In the genomic region with DNA sequence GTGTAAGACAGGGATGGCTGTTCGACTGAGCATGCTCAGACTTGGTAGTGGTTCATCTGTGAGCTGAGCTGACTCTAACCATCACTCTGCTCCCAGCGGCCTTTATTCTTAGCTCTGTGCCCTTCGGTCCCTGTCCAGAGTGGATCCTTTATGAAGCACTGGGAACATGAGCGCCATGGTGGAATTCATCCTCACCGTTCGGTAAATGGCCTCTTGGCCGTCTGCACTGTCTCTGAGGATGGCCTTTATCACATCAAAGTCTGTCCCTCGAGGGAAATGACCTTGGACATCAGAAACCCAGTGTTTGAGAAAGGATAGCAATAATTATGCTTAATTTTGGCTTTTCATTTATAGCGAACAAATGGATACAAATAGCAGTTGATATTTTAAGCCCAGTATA, we compare ENCODE assay signal across 19 mouse cellular contexts.
A peak's percentile ranks its signal among the peaks of the same experiment; 100 is the strongest.
DNase-seq lines count a peak whose midpoint lies in the region; ATAC-seq and TF ChIP-seq lines count a peak whose summit lies in the region.
"Had no signal": no experiment of that assay in that cellular context is flagged by ENCODE, and none has a peak within 500 bp of the region (broad histone marks: within the 10 kb centered on the region; RNA-seq: fewer than 3 reads in every experiment).

No protein-coding gene starts in this region.

- H3K27ac ChIP-seq in hindbrain, embryonic 11.5 days (ENCODE audit: low read depth, low read length): peak overlapping the region; percentile 62
- H3K27ac ChIP-seq in hindbrain, embryonic 13.5 days: no peak overlapping the region; the same call in 1 of the 2 replicates
- H3K27ac ChIP-seq in midbrain, embryonic 13.5 days: no peak overlapping the region
- H3K27ac ChIP-seq in midbrain, embryonic 15.5 days: no peak overlapping the region
- peak overlapping the region; percentile 82 for H3K27ac ChIP-seq in embryonic facial prominence, embryonic 15.5 days (replicated peaks)
- H3K27ac ChIP-seq: heart, adult 2 months; liver, embryonic 13.5 days; lung, embryonic 15.5 days; neural tube, embryonic 13.5 days had no signal

- H3K9ac ChIP-seq in hindbrain, embryonic 11.5 days (ENCODE audit: low read depth, low read length): no peak overlapping the region
- no peak overlapping the region for H3K9ac ChIP-seq in hindbrain, embryonic 13.5 days
- no peak overlapping the region for H3K9ac ChIP-seq in midbrain, embryonic 13.5 days (replicated peaks)
- no peak overlapping the region for H3K9ac ChIP-seq in midbrain, embryonic 15.5 days
- no peak overlapping the region for H3K9ac ChIP-seq in embryonic facial prominence, embryonic 15.5 days
- H3K9ac ChIP-seq: heart, embryonic 15.5 days; liver, embryonic 13.5 days; lung, embryonic 15.5 days; neural tube, embryonic 13.5 days had no signal

- no peak for DNase-seq in hindbrain, embryonic 11.5 days (ENCODE audit: low spot score)
- no peak for DNase-seq in thymus, postnatal 36 days
- DNase-seq: cerebellum, adult 2 months; gastrocnemius, postnatal 14 days; heart, adult 2 months; kidney, postnatal 10 days; layer of hippocampus, postnatal 36 days; liver, embryonic 13.5 days; lung, postnatal 4 days had no signal

- no peak for TF ChIP-seq POLR2A in myocyte (IDR thresholded peaks at IDR 0.05; ENCODE audit: insufficient read length, low read depth)

- WGBS in hindbrain, embryonic 11.5 days: 63% methylated on average over 9 of the region's 9 CpGs
- 60% methylated on average over 9 of the region's 9 CpGs for WGBS in hindbrain, embryonic 13.5 days
- 56% methylated on average over 9 of the region's 9 CpGs for WGBS in midbrain, embryonic 13.5 days
- WGBS in midbrain, embryonic 15.5 days: 50% methylated on average over 9 of the region's 9 CpGs
- WGBS in embryonic facial prominence, embryonic 15.5 days: 66% methylated on average over 9 of the region's 9 CpGs

- H3K4me3 ChIP-seq in hindbrain, embryonic 11.5 days (ENCODE audit: low read depth, low read length): no peak overlapping the region
- H3K4me3 ChIP-seq in hindbrain, embryonic 13.5 days: no peak overlapping the region
- H3K4me3 ChIP-seq in midbrain, embryonic 13.5 days (replicated peaks): no peak overlapping the region
- H3K4me3 ChIP-seq in midbrain, embryonic 15.5 days: no peak overlapping the region
- H3K4me3 ChIP-seq in embryonic facial prominence, embryonic 15.5 days (replicated peaks): no peak overlapping the region
- no peak overlapping the region for H3K4me3 ChIP-seq in myocyte
- H3K4me3 ChIP-seq: heart, adult 2 months; heart, embryonic 15.5 days; layer of hippocampus, adult 2 months; liver, embryonic 13.5 days; lung, embryonic 15.5 days; neural tube, embryonic 13.5 days had no signal

- no peaks in the 10 kb centered on the region for H3K36me3 ChIP-seq in hindbrain, embryonic 11.5 days (ENCODE audit: control insufficient read depth, insufficient read depth, low read length)
- no peaks in the 10 kb centered on the region for H3K36me3 ChIP-seq in hindbrain, embryonic 13.5 days
- no peaks in the 10 kb centered on the region for H3K36me3 ChIP-seq in midbrain, embryonic 13.5 days
- H3K36me3 ChIP-seq in midbrain, embryonic 15.5 days (replicated peaks): no peaks in the 10 kb centered on the region
- H3K36me3 ChIP-seq in embryonic facial prominence, embryonic 15.5 days: no peaks in the 10 kb centered on the region
- H3K36me3 ChIP-seq in myocyte (ENCODE audit: control insufficient read depth, insufficient read depth): no peaks in the 10 kb centered on the region
- H3K36me3 ChIP-seq: heart, embryonic 15.5 days; liver, embryonic 13.5 days; lung, embryonic 15.5 days; neural tube, embryonic 13.5 days had no signal

- no peaks in the 10 kb centered on the region for H3K79me2 ChIP-seq in myocyte (ENCODE audit: control insufficient read depth, insufficient read depth)

- peaks cover 10% of the 10 kb centered on the region for H3K4me1 ChIP-seq in hindbrain, embryonic 11.5 days (replicated peaks; ENCODE audit: control insufficient read depth, insufficient read depth, low read length)
- peaks cover 33% of the 10 kb centered on the region for H3K4me1 ChIP-seq in hindbrain, embryonic 13.5 days (replicated peaks)
- peaks cover 34% of the 10 kb centered on the region for H3K4me1 ChIP-seq in midbrain, embryonic 13.5 days (replicated peaks)
- peaks cover 8% of the 10 kb centered on the region; the same call in 1 of the 2 replicates for H3K4me1 ChIP-seq in midbrain, embryonic 15.5 days
- peaks cover 19% of the 10 kb centered on the region for H3K4me1 ChIP-seq in embryonic facial prominence, embryonic 15.5 days
- H3K4me1 ChIP-seq: liver, embryonic 13.5 days; lung, embryonic 15.5 days had no signal

- H3K9me3 ChIP-seq in hindbrain, embryonic 11.5 days (ENCODE audit: control insufficient read depth, low read length): no peaks in the 10 kb centered on the region
- no peaks in the 10 kb centered on the region for H3K9me3 ChIP-seq in hindbrain, embryonic 13.5 days
- H3K9me3 ChIP-seq in midbrain, embryonic 13.5 days: no peaks in the 10 kb centered on the region
- no peaks in the 10 kb centered on the region for H3K9me3 ChIP-seq in midbrain, embryonic 15.5 days
- H3K9me3 ChIP-seq in embryonic facial prominence, embryonic 15.5 days (replicated peaks): no peaks in the 10 kb centered on the region
- H3K9me3 ChIP-seq: heart, embryonic 15.5 days; liver, embryonic 13.5 days; lung, embryonic 15.5 days; neural tube, embryonic 13.5 days had no signal

- H3K4me2 ChIP-seq in hindbrain, embryonic 11.5 days (replicated peaks; ENCODE audit: low read depth, low read length): no peak overlapping the region
- no peak overlapping the region for H3K4me2 ChIP-seq in hindbrain, embryonic 13.5 days
- H3K4me2 ChIP-seq in midbrain, embryonic 13.5 days (replicated peaks): no peak overlapping the region
- no peak overlapping the region for H3K4me2 ChIP-seq in midbrain, embryonic 15.5 days
- no peak overlapping the region for H3K4me2 ChIP-seq in embryonic facial prominence, embryonic 15.5 days (replicated peaks)
- peak overlapping the region; percentile 62 for H3K4me2 ChIP-seq in myocyte (ENCODE audit: low read depth)
- H3K4me2 ChIP-seq: heart, embryonic 15.5 days; liver, embryonic 13.5 days; lung, embryonic 15.5 days; neural tube, embryonic 13.5 days had no signal

- H3K27me3 ChIP-seq in hindbrain, embryonic 11.5 days (ENCODE audit: control insufficient read depth, insufficient read depth, low read length): no peaks in the 10 kb centered on the region
- no peaks in the 10 kb centered on the region for H3K27me3 ChIP-seq in hindbrain, embryonic 13.5 days
- H3K27me3 ChIP-seq in midbrain, embryonic 13.5 days: no peaks in the 10 kb centered on the region
- no peaks in the 10 kb centered on the region for H3K27me3 ChIP-seq in midbrain, embryonic 15.5 days (replicated peaks)
- 0 out of 2 replicates have a peak, but pooled peaks cover 3% of the 10 kb centered on the region for H3K27me3 ChIP-seq in embryonic facial prominence, embryonic 15.5 days
- no peaks in the 10 kb centered on the region for H3K27me3 ChIP-seq in myocyte (ENCODE audit: control insufficient read depth, insufficient read depth, insufficient read length)
- H3K27me3 ChIP-seq: heart, embryonic 15.5 days; liver, embryonic 13.5 days; lung, embryonic 15.5 days; neural tube, embryonic 13.5 days had no signal

- no peak overlapping the region for H3ac ChIP-seq in myocyte (ENCODE audit: control insufficient read depth, insufficient read length)

- ATAC-seq in hindbrain, embryonic 11.5 days (ENCODE audit: low FRiP score): no peak
- ATAC-seq in hindbrain, embryonic 13.5 days (ENCODE audit: low FRiP score): no peak
- ATAC-seq in midbrain, embryonic 13.5 days: 0 out of 2 replicates have a peak, but pooled peaks have one; percentile 31
- ATAC-seq in midbrain, embryonic 15.5 days (replicated peaks): no peak
- ATAC-seq in embryonic facial prominence, embryonic 15.5 days (ENCODE audit: insufficient number of reproducible peaks, low FRiP score, low TSS enrichment, low read depth): no peak
- ATAC-seq: intestine, postnatal 0 days had no signal

TF ChIP-seq in myocyte, 11 proteins besides CTCF, POLR2A, EP300 and RAD21:
- no peak for TF ChIP-seq TCF12 (IDR thresholded peaks at IDR 0.05; ENCODE audit: insufficient read depth, poor library complexity, severe bottlenecking)
- TF ChIP-seq SRF (IDR thresholded peaks at IDR 0.05; ENCODE audit: control insufficient read depth, insufficient read length, low read depth): no peak
- no peak for TF ChIP-seq CEBPB (IDR thresholded peaks at IDR 0.05; ENCODE audit: insufficient read depth, poor library complexity, severe bottlenecking)
- no peak for TF ChIP-seq MYOD1 (IDR thresholded peaks at IDR 0.05; ENCODE audit: control insufficient read depth in 1 of 3, insufficient read length in 2 of 3, low read depth in 2 of 3)
- TF ChIP-seq TCF3 (IDR thresholded peaks at IDR 0.05; ENCODE audit: insufficient read length, low read depth): no peak
- no peak for TF ChIP-seq REST (IDR thresholded peaks at IDR 0.05; ENCODE audit: insufficient read depth, insufficient read length)
- TF ChIP-seq USF1 (IDR thresholded peaks at IDR 0.05; ENCODE audit: low read depth): no peak
- TF ChIP-seq E2F4 (IDR thresholded peaks at IDR 0.05; ENCODE audit: insufficient read depth): no peak
- TF ChIP-seq MYOG (IDR thresholded peaks at IDR 0.05; ENCODE audit: control insufficient read depth in 1 of 3, insufficient read depth in 1 of 3, insufficient read length in 2 of 3, low read depth in 2 of 3): no peak
- TF ChIP-seq MAX (IDR thresholded peaks at IDR 0.05; ENCODE audit: low read depth): no peak
- no peak for TF ChIP-seq POLR2AphosphoS2 (IDR thresholded peaks at IDR 0.05; ENCODE audit: insufficient read length, low read depth)

Comparison
In these comparisons a context has a peak if more than half of its experiments do, and no peak if none do; other contexts are left out.
1. H3K27ac ChIP-seq: peak in hindbrain, embryonic 11.5 days (single experiment) and embryonic facial prominence, embryonic 15.5 days (single experiment); none in hindbrain, embryonic 13.5 days (single experiment), midbrain, embryonic 13.5 days (single experiment) and midbrain, embryonic 15.5 days (single experiment).